Mouse (Mus musculus): ENCODE results near the gene Tmem233. TPM values are rescaled to one million over a fixed set of nuclear protein-coding genes. Genes with fewer than 3 reads are reported as not detected.

Gene Tmem233
- polyA plus RNA-seq (2012; rRNA removed) = not detected in 2 replicates

DNA sequence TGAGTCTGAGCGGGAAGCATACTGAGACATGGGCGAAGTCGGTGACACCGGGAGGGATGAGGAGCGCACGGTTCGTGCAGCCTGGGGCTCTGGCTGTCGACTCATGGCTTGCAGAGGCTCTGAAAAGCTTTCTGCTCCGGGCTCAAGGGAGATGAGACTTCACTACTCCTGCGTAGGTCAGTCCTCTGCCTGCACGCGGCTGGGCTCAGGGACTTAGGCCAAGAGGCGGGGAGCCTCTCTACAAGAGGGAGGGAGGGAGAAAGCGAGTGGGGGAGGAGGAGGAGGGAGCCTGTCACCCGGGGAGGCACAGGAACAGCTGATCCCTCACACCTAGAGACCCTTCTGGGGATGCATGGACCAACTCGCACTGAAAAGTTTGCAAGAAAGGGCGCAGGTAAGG lies at the start of gene Tmem233:
Gene Tmem233 (minus strand): TSS at position 164 of the 400 bp plus-strand sequence.
- 16% methylated on average over 17 of the region's 17 CpGs for WGBS
- DNase-seq (ENCODE audit: low read depth, low spot score) = no peak

DNA sequence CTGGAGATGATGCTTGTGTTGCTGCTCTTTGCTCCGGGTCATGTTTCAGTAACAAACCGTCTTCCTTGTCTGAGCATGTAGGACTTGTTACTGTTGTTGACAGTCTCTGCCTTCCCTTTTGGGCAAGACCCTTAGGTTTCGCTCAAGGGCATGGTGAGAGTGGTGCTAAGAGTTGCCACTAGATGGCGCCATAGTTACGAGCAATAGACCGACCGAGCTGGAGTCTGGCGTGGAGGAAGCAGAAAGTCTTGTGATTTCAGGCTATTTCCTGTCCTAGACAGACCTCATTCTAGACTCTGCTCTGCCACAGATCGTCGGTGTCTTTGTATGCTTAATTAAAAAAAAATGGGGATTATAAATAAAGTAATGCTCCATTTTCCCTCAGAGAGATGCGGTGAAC lies 40.3 kb upstream of the Tmem233 start:
- 11% methylated on average over 11 of the region's 11 CpGs for WGBS

DNA sequence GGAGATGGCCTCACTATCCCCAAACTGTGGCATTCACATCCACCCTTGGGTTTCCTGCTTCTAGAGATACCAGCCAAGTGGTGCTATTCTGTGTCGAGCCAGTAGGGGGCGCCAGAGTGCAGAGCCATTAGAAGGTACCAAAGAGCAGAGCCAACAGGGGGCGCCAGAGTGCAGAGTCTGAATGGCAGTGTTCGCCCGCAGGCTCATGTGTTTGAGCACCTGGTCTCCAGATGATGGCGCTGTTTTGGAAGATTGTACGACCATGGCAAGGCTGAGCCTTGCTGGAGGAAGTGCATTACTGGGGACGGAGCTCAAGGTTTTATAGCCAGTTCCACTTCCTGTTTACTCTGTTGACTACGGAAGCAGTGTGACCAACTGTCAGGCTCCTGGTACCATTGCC lies 33.5 kb upstream of the Tmem233 start:
- 35% methylated on average over 9 of the region's 9 CpGs for WGBS

More for the DNA sequence above, 40.3 kb upstream of the Tmem233 start:
- peak; percentile 13 for DNase-seq (ENCODE audit: low read depth, low spot score)

DNA sequence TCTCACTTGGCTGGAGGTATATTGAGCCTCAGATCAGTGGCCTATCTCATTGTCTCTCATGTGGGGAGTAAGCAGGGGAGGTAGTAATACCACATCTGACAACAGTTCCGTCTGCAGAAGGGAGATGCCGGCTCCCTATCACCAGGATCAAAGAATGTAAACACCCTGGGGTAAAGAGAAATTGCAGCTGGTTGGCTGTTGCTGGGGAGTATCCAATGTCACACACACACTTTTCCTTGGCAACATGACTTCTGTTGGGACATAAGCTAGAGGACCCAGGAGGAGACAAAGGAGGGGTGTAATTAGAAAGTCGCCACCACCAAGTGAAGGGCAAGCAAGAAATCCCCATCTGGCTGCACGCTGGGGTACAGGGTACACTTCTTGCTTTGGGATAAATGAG lies 33.1 kb upstream of the Tmem233 start:
- no peak for DNase-seq (ENCODE audit: low read depth, low spot score)
- WGBS = 40% methylated on average over 4 of the region's 4 CpGs

More for the DNA sequence above, 33.5 kb upstream of the Tmem233 start:
- no peak for DNase-seq (ENCODE audit: low read depth, low spot score)

DNA sequence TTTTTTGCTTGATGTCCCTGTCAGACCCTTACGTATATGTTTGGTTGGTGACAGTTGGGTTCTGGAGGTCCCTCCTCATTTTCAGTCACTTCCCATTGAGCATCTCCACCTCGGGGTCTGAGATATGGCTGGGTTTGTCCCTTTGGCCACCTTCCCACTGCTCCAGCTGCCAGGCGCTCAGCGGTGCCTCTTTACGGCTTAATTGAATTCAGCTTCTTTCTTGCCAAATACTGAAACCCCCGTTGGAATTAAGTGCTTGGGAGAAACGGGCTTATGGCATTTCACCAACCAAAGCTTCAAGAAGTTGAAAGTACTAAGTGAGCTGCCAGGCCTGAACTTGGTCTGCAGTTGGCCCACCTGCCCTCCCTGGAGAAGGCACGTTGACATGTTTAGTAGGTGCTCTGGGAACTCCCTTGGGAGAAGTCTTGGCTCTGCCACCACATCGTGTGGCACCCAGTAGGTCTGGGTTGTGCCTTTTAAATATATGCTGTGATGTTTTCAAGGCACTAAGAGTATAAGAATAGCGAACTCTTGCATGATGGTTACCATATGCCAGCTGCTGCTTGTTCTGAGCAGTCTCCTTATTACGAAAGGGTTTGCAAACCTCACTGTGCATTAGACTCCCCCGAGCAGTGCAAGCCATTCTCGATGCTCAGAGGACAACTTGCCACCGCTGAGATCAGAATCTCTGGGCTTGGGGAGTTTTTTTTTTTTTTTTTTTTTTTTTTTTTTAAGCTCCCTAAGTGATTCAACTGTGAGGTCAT lies 32.2 kb upstream of the Tmem233 start:
- no peak for DNase-seq (ENCODE audit: low read depth, low spot score)
- 54% methylated on average over 14 of the region's 14 CpGs for WGBS

DNA sequence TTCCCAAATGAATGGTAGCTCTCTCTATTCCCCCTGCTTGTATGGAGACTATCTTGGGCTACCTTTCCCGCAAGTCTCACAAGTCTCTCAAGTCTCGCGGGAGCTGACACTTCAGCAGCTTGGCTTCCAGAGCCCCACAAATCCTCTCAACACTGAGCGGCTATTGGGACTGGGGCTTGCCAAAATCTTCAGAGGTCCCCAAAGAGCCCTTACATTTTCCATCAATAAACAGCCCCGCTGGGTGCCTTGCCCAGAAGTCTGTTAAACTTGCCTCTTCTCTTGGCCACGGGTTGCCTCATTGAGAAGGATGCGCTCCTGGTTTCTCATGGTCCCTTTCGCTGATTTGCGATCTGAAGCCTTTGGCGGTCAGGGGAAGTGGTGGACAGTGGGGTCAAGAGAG lies 25.6 kb upstream of the Tmem233 start:
- WGBS = 90% methylated on average over 10 of the region's 10 CpGs
- no peak for DNase-seq (ENCODE audit: low read depth, low spot score)

DNA sequence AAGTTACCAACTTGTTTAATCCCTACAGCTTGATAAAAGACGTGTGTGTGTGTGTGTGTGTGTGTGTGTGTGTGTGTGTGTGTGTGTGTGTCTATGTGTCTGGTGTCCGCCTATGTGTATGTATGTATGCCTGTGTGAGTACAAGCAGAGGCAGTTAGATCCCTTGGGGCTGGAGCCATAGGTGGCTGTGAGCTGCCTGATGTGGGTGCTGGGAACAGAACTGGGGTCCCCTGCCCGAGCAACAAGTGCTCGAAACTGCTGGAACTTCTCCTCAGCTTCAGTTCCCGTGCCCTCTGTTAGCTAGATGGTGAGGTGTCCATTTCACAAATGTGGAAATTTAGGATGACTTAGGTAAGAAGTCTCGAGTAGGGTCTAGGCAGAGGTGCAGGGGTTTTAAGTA lies 1.2 kb upstream of the Tmem233 start:
- DNase-seq (ENCODE audit: low read depth, low spot score) = no peak
- 81% methylated on average over 6 of the region's 6 CpGs for WGBS

DNA sequence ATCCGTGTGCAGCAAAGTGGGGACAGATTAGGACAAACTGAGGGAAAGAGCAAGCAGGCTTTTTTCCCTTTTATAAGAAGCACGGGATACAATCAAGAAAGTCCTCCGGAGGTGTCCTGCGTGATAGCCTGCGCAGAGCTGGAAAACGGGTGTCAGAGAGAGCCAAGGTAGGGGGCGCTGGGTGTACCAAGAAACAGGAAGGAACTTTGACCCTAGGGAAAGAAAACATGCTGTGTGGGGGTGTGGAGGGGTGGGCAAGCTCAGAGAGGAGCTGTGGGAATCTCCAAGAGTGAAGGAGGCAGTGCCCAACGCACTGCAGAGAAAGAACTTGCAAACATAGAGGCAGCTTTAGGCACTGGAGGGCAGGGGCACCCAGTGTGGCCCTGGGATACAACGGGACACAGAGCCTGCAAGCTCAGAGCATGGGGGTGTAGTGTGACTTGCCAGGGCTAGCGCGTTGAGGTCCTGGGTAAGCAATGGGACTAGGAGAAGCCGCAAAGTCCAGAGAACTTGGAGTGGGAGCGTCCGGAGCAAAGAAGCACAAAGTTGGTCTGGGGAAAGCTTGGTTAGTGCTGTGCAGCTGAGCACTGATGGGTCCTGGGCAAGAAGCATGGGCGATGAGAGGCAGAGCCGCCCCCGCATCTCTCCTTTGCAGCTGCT lies 673 bp downstream of the Tmem233 start:
- 44% methylated on average over 17 of the region's 17 CpGs for WGBS
- no peak for DNase-seq (ENCODE audit: low read depth, low spot score)

DNA sequence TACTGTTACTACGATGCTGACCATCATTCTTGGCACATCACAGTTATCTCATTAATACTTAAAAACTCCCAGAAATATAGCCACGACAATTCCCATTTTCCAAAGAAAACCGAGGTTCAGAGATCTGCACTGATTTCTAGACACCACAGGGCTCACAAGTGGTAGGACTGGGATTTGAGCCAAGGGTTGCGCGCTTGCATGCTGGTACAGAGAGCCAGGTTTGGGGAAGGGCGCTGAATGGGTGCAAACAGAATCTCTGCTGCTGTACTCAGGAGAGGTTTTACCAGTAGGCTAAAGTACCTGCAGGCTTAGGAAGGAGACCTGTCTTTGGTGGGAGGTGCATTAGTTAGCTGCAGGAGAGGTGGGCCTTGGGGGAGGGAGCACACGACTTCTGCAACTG lies 1.4 kb downstream of the Tmem233 start:
- 70% methylated on average over 7 of the region's 7 CpGs for WGBS
- DNase-seq (ENCODE audit: low read depth, low spot score) = no peak

DNA sequence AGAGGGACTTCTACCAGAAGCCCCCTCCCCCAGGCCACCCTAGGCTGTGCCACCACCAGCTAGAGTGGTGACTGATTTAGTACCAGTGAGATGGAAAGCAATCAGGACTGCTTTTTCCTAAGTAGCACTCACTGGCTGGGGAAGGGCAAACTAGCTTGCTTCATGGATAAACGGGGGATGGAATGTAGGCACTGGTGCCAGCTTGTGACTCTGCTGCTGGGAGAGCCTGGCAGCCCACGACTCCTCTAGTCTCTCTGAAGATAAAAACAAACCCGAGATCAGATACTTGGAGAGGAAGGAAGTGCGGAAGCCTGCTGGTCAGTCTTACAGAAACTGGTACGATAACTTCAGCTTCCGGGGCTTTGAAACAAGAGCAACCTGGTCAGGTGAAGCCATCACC lies 2.3 kb downstream of the Tmem233 start:
- no peak for DNase-seq (ENCODE audit: low read depth, low spot score)
- WGBS = 53% methylated on average over 6 of the region's 6 CpGs

DNA sequence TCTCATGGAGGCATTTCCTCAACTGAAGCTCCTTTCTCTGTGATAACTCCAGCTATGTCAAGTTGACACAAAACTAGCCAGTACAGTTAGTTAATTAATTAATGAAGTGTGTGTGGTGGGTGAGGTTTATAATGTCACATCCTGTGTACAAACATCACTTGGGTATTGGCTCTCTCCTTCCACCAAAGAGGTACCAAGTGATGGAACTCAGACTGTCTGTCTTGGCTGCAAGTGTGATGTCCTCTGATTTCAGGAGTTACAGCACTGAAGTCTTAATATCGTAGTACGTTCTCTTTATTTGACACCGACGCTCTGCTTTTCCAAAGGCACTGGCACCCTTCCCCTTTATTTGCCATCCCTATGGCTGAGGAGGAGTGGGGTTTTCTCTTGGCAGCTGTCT lies 13.4 kb downstream of the Tmem233 start:
- 95% methylated on average over 4 of the region's 4 CpGs for WGBS
- no peak for DNase-seq (ENCODE audit: low read depth, low spot score)

DNA sequence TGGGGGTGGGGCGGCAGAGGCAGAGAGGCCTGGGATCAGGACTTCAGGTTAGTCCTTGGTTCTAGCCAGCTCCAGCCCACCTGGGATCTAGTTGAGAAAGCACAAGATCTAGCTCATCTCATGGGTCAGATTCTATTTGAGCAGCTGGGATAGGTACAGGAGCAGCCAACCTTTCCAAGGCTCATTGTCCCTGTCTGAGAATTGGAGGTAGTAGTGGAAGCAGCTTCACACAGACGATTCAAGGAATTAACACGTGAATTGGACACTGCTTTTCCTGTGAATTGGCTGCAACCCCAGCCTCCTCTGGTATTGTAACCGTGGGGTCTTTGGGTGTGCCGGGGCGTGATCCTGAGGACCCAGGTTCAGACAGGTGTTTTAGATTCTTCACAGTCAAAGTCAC lies 30.2 kb downstream of the Tmem233 start:
- WGBS = 50% methylated on average over 6 of the region's 6 CpGs
- no peak for DNase-seq (ENCODE audit: low read depth, low spot score)

DNA sequence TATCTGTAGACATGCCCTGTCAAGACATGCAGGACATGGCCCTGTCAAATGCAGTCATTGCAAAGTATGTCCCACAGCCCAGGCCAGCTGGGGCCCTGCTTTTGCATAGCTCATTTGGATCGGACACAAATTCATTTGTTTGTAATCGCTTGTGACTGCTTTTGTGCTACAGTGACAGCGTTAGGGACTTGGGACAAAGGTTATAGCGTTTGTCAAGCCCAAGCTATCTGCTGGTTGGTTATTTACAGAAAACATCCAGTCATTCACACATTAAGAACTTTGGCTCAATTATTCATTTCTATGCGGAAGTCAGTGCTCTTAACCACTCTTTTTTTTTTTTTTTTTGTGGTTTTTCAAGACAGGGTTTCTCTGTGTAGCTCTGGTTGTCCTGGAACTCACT lies 30.9 kb downstream of the Tmem233 start:
- DNase-seq (ENCODE audit: low read depth, low spot score) = no peak
- WGBS = 72% methylated on average over 5 of the region's 5 CpGs

DNA sequence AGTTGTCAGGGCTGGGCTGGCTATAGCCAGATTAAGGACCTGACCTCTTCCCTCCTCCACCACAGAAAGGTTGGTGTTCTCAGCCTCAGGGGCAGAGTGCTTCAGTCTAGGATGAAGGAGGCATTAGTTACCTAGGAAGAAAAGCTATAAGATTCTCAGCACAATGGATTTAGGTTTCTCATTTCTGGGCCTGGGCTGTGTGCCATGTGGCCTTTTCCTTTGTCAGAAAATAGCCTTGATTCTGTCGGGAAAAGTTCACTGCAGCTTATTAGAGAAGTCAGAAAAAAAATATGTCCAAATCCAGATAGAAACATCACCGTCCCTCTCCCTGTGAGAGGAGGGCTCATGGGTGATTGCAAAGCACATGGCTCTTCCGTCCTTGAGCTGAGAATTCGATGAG lies 33.2 kb downstream of the Tmem233 start:
- no peak for DNase-seq (ENCODE audit: low read depth, low spot score)
- WGBS = 80% methylated on average over 4 of the region's 4 CpGs

DNA sequence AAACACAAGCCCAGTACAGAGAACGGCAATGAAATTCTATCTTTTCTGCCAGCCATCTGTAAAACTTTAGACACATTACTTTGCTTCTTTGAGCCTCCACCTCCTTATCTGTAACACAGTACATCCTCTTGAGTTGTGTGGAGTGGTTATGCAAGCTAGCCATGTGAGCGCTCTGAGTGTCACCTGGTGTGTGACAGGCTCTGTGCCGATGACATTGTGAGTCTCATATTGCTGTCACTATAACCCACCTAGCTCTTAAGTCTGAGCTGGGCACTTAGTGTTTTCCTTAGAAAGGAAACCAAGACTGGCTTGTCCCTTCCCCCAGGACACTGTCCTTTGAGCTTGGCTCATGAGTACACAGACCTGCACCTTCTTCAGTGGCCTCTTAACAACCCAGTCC lies 34.7 kb downstream of the Tmem233 start:
- no peak for DNase-seq (ENCODE audit: low read depth, low spot score)
- 89% methylated on average over 3 of the region's 3 CpGs for WGBS

DNA sequence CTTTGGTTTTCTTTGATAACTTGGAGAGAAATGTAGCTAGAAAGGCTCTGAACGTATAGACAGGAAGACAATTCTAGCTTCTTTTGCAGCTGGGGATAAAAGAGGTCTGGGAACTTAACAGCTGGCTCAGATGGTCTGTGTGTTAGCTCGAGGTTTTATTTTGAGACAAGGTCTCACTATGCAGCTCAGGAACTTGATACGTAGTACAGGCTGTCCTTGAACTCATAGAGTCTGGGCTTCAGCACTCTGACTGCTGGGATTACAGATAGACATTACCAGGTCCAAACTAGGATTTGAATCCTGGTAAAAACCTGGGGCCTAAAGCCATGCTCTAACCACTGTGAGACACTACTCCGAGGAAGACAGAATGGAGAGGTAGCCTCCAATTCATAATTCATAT lies 36.8 kb downstream of the Tmem233 start:
- no peak for DNase-seq (ENCODE audit: low read depth, low spot score)
- 78% methylated on average over 4 of the region's 4 CpGs for WGBS

DNA sequence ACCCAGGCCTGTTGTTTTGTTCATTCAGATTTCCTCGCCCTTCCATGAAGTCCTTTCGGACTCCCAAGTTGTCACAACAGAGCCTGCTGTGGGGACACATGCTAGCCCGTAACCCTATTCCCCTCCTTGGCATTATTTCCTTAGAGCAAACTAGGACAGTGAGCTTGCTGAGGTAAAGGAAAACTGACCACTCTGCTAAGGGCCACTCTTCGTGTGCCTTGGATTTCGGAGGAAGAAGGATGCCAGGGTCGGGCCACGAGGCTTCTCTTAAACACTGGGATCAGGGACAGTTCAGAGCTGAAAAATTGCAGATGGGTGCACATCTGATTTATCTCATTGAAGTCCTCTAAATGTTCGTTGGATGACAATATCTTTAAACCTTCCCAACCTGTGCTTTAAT lies 37.5 kb downstream of the Tmem233 start:
- WGBS = 79% methylated on average over 8 of the region's 8 CpGs

DNA sequence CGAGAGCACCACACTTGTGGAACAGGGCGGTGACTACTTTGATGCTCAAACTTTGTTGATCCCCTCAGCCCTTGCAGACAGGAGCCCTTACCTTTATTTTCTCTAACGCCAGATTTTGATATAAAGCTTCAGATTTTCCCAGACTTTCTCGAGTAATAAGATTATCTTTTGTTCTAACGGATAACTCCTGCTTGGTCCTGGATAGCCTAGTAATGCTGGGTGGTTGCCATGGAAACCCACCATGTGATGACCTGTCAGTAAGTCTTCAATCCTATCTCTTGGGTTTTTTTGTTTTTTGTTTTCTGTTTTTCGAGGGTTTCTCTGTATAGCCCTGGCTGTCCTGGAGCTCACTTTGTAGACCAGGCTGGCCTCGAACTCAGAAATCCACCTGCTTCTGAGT lies 40.8 kb downstream of the Tmem233 start:
- no peak for DNase-seq (ENCODE audit: low read depth, low spot score)
- whole genome bisulfite sequencing = 65% methylated on average over 7 of the region's 7 CpGs

More for the DNA sequence above, 37.5 kb downstream of the Tmem233 start:
- DNase-seq (ENCODE audit: low read depth, low spot score) = no peak

DNA sequence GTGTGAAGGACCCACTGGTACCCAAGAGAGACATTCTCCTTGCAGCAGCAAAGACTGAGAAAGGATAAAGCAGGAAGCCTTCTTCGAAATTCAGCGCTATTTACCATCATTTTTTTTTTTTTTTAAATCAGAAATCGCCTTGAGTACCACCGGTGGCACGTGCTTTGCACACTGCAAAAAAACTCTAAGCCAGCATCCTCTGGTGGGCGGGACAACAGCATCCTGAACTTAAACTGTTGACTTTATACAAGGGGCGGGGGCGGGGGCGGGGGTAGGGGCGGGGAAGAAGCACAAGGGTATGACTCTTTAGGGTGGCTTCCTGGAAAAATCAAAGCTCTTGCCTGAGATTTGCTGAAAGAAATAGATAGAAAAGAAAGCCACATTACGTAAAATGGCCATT lies 43.3 kb downstream of the Tmem233 start:
- DNase-seq (ENCODE audit: low read depth, low spot score) = no peak
- WGBS = 18% methylated on average over 11 of the region's 11 CpGs

DNA sequence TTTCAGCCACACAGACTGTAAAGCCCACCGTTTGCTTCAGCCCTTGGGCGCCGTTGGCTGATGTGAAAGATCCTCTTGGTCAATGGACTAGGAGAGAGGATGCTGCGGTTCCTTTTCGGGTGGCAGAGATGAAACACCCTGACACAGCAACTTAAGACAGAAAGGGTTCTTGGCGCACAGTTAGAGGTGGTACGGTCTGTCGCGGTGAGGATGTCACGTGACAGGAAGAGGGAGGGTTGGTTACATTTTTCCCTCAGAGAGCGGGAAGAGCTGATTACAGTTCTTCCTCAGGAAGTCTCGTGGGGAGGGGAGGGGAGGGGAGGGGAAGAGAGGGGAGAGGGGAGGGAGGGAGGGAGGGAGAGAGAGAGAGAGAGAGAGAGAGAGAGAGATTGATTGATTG lies 45.3 kb downstream of the Tmem233 start:
- 55% methylated on average over 12 of the region's 12 CpGs for WGBS
- DNase-seq (ENCODE audit: low read depth, low spot score) = no peak

DNA sequence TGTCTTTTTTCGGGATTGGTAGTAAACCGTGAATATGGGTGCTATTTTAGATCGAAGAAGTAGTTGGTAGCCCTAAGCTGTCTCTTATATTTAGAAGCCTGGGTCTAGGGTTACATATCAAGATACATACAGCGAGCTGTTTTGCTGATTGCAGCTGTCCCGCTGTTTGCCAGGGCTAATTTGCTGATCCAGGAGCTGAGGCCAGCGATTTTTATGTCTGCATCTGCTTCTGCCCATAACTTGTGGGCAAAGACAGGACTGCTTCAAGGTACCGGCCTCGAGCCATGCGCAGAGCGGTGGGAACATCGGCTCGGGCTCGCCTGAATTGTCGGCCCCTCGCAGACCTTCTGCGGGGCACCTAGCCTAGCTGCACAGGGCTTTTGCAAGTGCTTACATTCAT lies 46.6 kb downstream of the Tmem233 start:
- no peak for DNase-seq (ENCODE audit: low read depth, low spot score)
- 65% methylated on average over 16 of the region's 16 CpGs for WGBS
